Mouse (Mus musculus) cerebellum, postnatal 10 days (tissue): ENCODE measurements around the gene Alcam.

Source experiments
- DNase-seq, 2 experiments: peaks; one replicate each; pipeline ENCODE4 v3.0.0; 2021; ENCODE audit warnings: mixed read lengths in 2 of 2

Gene Alcam

DNA sequence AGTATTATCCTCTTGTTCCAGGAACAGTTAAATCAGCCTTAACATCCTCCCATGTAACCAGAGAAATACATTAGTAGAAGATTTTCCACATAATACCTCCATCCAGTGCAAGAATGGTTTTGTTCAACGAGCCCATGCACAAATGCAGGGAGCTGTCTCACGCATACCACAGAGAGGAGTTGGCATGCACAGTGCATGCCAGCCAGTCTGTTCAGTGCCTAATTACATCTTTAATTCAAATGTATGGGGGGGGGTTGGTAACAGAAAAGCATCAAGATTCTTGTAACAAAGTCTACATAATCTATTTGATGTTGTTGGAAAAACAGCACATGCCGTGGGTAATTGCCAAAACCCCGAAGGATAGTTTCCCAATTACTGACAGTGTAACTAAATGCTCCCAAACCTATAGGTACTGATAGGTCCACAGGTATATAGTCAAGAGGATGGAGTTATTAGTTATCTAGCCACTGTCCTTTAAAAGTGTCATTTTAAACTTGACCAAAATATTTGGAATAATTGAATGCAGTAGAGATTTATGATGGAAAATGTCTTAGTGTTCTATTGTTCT, 89.8 kb downstream of the Alcam start:
- DNase-seq: no peak

DNA sequence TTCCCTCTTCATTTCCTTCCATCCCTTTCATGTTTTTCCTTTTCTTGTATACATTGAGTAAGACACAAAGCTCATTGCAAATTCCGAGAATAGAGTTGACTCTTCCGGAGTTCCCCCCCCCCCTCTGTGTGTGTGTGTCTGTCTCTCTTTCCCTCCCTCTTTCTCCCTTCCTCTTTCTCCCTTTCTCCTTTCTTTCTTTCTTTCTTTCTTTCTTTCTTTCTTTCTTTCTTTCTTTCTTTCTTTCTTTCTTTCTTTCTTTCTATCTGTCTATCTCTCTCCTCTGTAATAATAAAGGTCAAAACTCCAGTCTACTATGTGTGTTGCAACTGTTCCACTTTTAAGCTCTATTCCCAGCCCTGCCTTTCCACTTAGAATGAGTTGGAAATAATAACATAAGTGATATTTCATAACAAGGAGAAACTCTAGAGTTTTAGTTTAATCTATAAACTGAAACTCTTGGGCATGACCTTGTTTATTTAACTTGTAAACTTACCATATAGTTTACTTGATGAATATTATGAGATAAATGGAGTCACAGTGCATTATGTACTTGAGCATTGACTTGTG, 110.3 kb downstream of the Alcam start:
- DNase-seq: no peak

DNA sequence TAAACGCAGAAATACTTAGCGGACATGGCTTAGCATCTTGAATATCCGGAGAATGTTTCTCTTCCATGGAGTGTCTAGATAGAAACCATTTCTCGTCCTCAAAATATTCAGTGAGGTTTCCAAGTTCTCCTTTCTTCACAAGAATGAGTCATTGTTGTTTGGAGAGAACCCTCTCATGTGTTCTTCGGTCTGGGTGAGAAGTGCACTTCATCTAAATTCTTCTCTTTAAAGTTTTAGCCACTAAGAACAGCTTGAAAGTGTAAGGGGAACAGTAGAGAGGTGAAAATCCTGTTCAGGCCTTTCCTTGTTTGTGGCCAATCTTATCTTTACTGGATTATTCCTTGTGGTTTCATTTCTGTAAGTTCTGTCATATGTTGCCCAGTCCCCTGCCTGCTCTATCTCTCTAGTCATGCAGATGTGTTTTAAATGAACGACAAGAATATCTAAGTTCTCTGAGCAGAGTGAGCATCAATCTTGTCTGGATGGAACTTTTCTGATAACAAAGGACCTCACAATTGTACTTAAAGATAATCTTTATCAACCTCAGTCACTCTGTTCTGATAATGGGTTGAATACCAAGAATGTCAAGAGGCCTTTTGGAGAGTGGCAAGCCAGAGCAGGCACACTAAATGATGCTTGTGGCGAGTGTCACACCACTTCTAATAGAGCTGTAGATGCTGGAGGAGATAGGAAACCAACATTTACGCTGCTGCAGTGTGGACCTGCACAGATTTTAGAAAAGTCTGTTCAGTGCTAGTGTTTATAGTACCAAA, 111.0 kb downstream of the Alcam start:
- DNase-seq: no peak

DNA sequence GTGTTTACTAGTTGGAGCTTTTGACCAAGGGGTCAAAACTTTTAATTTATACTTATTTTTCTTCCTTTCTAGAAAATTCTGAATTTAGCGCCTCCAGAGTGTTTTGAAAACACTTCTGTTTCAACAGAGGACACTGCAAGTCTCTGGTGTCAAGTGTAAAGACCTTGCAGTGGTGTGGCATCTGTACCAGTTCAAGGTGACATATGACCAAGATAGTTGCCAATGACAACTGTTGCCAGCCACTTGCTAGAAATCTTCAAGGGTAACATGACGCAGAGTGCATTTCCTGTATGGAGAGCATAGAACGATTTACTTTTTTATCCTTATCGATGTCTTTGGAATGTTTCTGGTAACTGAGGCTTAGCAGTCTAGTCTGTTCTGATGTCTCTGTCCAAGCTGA, 119.8 kb downstream of the Alcam start:
- no peak for DNase-seq

DNA sequence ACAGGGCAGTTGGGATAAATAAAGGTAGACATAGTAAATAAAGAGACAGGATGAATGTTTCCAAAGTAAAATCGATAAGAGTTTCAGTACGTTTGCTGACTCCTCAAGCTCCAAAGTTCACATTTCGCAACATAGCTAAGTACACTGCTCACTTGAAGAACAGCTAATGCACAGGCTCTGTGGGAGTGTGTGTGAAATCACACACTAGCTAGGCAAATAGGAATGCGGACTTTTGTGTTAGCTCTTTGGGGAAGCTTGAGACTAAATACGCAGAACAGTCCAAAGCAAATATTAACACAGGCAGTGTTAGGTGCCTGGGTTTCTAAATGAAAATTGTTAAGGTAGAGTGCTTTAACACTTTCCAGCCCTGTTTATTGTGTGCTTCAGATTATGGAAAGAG, 120.2 kb downstream of the Alcam start:
- DNase-seq: no peak

DNA sequence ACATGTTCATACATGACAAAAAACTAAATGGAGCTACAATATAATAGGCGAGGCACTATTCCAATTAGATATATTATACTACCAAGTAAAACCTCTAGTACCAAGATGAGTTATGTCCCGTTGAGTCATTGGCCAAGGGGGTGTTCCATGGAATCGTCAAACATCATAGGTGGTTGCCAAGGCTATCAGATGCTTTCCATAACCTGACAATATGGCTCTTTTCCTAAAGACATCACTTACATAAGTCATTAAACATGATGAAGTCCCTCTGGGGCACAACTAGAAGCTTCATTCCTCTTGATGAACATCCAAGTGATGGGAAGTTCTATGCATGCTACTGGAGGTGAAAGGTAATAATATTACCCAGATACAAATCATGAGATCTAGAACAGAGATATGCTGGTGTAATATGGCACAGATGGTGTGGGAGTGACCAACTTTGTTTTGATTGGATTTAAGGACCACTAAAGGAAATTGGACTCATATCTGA, 122.5 kb downstream of the Alcam start:
- DNase-seq: no peak

DNA sequence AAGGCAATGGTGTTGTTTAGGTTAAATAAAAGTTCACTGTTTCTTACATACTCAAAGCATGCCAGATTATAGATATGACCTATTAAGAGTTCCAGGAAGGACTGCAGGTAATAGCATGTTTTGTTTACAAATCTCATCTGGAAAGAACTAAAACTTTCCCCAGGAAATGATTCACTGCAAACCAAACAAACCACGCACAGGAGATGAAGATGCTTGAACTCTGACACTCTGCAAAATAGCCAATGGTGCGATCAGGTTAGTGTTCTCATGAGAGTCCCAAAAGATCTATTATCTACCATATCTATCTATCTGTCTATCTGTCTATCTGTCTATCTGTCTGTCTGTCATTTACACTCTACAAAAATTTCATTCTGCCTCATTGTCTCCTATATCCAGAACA, 124.5 kb downstream of the Alcam start:
- no peak for DNase-seq

DNA sequence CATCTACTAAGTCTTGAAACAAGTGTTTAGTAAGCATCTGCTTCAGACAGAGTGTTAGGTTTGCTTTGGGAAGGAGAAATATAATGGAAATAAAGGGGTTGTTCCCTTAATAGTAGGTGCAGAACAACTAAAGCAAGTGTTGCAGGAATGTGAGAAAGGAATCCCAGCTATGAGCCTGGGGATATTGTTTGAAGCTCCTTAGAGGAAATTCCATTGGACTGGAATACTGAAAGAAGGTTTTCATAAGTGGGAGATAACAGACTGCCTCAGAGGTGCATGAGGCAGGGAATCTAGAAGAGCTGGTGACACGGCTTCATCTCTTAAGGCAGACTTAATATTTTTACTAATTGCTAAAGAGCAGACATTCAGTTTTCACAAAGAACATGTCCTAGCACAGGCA, 134.6 kb downstream of the Alcam start:
- no peak for DNase-seq

DNA sequence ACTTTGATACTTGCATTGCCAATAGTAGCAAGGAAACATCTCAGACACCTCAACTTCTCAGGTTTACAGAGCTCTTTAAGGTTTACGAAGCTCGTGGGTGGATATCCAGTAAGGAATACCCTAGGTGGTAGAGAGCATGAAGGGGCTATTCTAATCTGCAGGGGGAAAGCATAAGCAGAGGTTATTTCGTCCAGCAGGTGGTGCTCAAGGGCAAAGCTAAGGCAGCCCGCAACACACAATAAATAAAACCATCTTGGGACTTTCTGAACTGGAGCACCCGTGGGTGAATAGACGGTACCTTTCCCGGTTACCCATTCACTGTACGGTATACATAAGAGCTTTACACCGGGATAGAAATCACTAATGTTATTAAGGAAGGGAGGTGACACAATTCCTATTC, 142.8 kb downstream of the Alcam start:
- peak; percentile 92 to 93 for DNase-seq

DNA sequence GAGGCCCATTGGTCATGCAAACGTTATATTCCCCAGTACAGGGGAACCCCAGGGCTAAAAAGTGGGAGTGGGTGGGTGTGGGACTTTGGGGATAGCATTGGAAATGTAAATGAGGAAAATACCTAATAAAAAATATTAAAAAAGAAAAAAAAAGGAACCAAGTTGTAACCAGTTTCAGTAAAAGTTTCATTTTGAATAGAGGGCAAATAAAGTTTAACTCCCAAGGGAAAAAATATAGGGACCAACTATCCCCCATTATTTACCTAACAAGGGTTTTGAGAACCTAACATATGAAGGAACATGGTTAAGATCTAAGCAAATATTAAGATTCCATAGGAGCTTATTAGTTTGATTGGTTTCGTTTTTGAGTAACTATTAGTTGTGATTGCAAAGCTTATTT, 146.9 kb downstream of the Alcam start:
- no peak for DNase-seq

DNA sequence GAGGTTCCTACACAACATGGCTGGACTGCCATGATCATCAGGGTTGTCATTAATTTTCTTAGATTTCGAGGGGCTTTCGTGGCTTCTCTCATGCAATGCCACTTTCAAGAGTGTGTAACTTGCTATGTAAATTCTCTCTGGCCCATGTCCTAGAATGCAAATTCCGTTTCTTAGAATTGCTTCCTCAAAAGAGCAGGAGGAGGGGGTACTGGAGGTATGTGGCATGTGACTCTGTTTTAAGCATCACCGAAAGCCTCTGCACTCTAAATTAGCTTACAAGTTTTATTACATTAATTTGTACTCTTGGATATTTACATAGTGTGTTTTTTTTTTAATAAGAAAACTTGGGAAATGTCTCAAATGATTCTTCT, 150.4 kb downstream of the Alcam start:
- no peak for DNase-seq

DNA sequence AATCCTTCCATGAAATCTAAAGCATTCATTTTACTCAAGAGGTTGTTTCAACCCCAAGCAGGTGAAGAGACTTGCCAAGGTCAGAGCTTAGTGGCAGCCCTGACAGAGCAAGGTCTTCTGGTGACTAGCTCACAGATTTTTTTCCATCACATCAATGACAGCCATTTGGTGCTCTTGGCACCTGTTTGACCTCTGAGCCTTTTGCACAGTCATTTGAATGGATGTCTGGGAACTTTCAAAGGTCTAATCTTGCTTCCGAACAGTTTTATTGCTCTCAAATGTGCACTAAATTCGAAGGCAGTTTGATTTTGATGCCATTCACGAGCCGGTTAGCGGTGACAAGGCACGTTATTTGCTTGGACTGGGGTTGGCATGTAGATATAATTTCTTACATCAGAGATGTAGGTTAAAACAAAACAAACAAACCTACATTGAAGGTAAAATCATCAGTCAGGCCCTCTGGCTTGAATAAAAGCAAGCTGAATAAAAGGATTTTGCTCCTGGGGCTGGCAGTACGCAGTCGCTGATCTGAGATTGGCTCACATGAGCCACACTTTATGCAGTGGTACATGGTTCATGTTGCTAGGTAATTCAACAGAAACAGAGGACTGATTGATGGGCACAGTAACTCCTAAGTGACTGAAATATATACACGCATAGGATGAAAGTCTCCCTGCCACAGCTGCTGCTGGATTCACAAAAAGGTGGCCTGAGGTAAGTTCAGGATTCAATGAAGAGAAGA, 150.9 kb downstream of the Alcam start:
- DNase-seq: no peak

DNA sequence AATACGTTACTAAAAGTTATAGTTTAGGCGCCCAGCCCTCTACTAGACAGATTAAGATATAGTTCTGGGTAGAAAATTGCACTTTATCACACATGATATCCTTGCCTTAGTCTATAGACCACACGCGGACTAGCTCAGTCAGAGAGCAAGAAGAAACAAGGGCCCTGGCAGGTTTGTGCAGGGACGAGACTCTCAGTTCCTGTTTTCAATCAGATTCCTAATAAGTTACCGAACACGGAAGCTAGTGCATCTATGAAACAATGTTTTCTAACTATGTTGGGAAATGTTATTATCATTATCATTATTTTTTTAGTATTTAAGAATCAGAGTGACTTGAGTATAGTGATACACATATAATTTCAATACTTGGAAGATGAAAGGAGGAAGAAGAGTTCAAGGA, 152.1 kb downstream of the Alcam start:
- no peak for DNase-seq

DNA sequence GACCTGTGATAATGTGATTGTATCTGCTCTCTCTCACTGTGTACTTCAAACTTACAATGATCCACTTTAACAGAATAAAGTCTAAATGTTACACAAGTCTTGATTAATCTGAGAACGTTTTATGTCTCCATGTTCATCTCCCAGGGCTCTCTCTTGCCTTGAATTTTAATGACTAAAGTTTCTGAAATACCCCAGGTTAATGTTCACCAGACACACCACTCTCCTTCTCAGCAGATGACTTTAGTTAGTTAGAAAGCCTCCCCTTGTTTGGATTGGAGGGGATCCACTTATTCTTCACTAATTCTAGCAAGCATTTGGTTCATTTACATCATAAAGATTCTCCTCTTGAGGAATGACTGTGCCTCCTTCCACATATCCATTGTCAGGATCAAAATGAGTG, 157.5 kb downstream of the Alcam start:
- DNase-seq: no peak

DNA sequence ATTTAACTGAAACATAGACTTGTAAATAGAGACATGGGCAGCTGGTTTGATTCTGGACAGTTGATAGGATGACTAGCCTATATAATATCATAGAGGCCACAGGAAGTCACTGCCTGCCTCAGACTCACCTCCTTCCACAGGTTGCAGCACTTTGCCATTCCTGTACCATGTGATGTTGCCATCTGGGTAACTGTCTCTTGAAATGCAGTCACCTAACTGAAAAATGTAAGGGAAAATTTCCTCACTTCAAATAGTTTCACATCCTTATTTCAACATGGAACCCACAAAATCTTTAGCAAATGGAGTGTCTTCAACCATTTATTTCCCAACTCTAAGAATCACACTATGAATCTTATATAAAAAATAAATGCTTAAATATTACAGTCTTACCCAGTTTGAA, 158.3 kb downstream of the Alcam start:
- DNase-seq: no peak

DNA sequence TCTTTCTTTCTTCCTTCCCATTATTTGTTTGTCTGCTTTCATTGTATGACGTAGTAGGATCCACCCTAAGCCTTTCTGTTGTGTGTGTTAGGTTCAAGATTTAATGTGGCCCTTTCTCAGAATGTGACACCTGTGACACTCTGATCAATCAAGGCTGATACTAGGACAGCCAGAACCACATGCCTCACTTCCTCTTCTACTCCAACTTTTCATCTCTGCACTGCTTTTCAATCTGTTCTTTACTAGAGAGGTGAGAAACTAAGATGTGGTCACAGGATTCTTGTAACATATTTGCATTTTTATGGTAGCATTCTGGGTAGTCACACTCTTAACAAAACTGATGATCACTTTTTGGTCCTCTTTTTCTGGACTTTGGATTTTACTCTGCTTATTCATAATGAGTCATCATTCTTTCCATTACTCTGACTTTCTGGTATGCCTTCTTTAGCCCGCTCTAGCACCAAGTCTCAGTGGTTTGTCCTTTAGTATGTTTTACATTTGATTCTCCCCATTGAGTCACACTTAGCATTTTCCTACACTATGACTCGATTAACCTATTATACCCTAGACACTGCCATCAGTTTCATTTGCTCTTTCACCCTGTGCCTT, 161.3 kb downstream of the Alcam start:
- no peak for DNase-seq

DNA sequence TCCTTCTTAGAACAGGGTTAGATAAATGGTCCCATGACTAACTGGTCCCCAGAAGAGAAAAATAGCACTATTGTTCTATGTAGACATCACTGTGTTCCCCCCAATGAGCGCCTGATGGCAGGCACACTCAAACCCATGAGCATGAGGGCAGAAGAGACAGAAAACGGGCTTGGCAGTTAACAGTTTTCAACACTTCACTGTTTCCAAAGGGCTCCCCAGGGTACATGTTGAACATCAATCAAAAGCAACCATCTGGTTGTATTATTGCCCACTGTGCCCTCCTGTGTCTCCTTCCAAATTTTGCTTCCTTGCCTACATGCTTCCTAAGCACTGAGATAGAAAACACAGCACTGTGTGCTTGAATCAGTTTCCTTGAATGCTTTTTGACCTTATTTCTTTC, 173.7 kb downstream of the Alcam start:
- peak; percentile 73 to 81 for DNase-seq

DNA sequence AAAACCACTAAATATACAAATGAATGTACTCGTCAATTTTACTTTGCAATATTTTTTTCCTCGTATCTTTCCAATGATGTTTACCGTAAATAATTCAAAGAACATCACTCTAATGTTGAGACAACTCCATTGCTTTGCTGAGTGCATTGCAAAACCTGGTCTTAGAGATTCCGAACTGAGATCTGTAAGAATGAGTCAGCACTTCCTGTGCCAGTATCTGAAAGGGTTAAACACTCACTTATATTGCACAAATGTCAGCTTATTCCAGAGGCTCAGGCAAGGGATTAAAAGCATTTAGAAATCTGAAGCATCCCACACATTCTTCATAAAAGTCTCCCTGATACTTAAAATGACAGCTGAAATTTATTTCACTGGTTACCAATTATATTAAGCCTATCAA, 188.8 kb downstream of the Alcam start:
- no peak for DNase-seq

DNA sequence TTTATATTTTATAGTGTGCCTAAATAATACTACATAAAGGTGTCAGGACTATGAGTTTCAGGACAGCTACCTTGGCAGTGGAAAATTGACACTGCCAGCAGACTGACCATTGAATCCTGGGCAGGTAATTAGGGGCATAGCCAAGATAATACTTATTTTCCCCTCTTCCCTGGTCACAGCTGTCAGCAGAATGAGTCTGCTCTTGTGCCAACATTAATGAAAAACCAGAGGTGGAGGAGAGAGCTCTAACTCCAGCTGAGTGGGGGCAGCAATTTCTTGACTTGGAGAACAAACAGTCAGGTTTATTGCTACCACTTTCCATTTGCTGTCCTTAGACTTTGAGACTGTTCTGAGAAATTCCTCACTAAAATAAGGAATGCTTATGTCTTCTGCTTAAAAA, 190.1 kb downstream of the Alcam start:
- DNase-seq: no peak

DNA sequence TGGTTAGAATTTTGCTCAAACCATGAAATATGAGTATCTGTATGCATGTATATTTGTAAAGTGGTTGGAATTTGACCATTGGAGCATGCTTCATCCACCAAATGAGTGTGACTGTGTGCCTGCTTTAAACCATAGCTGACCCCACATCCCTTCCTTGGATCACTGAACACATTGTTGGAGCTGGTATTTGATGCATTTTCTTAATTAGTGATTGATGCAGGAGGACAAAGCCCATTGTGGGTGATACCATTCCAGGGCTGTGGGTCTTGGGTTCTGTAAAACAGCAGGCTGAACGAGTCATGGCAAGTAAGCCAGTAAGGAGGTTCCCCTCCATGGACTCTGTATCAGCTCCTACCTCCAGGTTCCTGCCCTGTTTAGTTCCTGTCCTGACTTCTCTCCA, 191.3 kb downstream of the Alcam start:
- no peak for DNase-seq

DNA sequence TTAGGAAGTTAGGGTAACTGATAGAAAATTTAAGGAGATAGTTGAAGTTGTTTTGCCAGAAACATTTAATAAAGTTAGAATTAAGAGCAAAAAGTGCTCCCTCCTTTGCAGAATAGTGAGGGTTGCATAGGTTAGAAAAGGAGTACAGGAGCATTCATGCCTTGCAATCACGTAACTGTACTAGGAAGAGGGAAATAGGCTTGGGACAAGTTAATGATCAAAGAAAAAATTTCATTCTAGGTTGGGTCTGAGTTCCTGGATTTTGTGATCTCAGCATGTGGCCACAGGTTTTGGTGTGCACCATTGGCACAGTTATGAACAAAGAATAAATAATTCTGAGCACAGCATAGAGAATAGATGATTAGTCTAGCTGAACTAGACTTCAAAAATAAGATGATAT, 192.1 kb downstream of the Alcam start:
- DNase-seq: no peak

DNA sequence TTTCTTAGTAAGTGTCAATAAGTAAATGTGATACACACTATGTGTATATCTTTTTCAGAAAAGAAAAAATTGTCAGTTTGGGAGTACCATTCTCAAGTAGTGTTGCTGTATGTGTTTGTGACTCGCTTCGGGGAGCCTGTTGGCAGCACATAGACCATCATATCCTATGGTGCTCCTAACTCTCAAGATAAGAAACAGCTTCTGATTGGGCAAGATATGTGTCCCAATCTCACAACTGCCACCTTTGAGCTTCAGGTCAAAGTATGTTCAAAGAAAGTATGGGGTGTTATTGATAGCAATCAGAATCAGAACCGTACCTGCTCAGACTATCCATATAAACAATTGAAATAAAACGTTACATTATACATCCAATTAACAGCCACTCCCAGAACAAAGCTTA, 202.9 kb downstream of the Alcam start:
- no peak for DNase-seq

DNA sequence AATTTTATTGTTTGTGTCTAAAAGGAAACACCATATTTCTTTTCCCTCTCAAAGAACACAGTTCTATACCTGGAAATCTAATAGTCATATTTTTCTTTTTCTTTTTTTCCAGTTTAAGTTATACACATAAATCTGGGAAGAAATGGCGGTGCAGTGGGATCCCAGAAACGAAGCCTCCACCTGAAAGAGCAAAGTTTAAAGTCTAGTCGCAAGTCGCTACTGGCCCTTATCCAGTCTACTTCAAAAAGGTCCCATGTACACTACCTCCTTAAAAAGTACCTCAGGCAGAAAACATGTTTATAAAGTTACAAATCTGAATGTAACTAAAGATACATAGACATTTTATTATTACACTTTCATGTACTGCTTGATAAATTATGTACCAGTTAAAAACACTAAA, 203.7 kb downstream of the Alcam start:
- no peak for DNase-seq
